Mouse (Mus musculus) ES-CJ7 (cell line): Measurements from ENCODE around the gene Ddx54.

ENCODE experiments used
- DNase-seq: peaks from one replicate; pipeline ENCODE4 v3.0.0; 2011; ENCODE audit warnings: low read depth, low spot score

Gene Ddx54

DNA sequence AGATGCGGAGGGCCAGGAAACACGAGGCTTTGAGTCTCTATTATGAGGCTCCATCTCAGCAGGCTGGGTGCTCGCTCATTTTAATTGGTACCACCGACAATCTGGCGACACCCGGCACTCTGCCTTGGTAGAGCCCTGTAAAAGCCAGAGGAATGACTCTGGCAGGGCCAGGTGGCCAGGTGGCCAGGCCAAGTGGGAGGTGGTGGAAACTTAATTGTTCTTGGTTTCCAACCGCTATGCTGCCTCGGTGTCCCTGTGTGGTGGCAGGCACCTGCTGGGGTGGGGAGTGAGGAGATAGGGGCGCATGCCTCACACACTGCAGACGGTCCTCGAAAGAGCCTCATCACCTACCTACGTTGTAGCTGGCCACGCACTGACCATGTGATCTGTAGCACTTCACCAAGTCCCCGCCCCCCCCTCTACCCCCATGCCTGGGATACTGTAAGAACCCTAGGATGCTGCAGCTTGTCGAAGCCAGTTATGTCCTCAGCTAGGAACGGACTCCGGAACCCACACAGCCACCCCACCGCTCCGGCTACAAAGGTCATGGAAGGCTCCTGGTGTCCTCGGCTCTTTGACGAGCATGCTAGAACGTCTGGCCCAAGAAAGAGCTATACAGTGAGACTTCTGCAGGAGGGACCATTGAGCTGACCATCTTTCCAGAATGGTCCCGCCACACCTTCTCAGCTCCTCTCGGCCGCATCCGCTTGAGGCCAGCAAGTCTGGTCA lies 32.5 kb upstream of the Ddx54 start:
- DNase-seq, result no peak

DNA sequence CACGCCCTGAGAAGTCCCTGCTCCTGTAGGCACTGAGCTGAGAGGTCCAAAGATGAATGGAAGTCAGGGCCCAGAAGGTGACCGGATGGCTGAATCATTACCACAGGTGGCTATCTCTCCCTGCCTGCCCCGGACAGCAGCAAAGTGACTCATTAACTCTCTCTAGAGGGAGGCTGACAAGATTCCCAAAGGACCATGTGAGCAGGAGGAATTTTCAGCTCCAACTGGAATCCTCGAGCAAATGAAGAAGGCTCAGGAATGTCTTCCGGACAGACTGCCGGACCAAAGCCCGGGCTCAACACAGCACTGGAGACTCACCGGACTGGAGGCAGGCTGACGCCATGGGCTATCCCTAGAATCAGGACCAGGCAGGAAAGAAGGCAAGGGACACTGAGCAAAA lies 30.5 kb upstream of the Ddx54 start:
- DNase-seq, result no peak

DNA sequence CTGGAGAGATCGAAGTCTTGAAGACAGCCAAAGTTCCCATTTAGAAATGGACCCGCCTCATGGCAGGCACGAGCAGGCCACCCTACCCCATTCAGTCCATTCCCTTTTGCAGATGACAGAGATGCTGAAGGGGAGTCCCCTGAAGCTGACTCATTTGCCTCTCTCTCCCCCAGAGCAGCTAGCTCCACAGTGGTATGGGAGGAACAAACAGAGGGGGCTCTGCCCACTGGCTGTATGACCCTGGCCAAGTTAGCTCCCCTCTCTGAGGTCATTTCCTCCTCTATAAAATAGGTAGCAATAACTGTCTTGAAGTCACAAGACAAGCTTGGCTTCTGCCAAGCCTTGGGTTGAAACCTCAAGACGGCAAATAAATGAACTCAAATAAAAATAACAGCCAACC lies 29.0 kb upstream of the Ddx54 start:
- no peak for DNase-seq

DNA sequence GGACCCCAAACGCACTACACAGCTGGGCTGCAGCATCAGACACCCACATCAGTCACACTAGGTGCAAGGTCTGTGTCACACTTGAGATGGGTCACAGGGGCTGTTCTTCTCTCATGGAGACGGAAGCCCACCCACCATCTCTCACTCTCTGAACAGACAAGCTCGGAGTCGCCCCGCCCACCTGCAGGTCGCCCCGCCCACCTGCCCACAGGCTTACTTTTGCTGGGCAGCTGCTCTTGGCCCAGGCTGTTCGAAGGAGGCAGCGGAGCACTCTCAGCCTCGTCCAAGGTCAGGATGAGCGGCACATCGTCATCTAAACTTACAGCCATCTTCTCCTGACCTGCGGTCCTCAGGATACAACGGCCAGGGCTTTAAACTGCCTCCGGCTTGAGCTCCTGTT lies 27.6 kb upstream of the Ddx54 start:
- DNase-seq, result no peak

DNA sequence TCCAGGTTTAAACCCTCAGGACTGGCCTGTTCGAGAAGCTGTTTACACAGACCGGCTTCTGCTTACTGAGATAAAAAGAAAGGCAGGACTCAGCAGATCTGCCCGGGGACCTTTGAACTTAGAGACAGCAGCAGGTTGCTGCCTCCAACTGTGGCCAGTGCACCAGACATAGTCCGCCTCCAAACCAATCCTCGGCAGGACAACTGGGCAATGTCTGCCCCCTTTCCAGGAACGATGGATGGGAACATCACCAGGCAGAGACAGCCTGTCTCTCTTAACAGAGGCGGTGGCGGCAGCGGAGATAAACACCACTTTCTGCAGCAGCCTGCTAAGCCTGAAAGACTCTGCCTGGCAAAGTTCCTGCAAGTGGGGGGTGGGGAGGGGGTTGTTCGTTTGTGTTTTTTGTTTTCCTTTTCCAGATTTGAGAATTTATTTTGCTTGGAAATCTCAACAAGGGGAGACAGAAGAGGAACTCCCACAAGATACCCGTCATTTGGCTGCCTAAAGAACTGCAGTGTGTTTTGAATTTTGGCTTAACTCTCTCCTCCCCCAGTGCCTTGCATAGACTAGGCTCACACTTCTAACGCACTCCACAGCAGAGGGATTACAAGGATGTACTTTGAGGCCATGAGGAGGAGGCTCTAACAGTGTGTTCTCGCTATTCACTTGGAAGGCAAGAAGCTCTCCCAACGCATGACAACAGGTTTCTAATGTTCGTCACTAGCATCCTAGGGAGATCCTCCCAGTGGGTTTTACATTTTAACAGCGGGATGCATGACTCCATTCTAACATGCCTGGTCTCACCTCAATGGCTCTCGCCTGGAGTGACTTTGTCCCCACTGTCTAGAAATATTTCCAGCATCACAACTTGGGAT lies 25.6 kb upstream of the Ddx54 start:
- DNase-seq, result no peak

DNA sequence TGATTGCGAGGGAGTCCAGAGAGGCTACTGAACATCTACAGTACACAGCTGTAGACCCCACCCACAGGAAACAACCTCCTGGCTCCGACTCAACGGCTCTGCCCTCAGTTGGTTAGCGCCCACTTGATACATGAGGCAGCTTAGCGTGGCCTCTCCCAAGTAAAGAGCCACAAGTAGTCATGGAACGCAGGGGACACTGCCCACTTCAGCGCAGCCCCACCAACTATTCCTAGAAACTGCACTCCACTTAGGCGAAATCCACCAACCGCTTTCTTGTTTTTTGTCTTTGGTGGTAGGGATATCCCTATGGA lies 25.0 kb upstream of the Ddx54 start:
- DNase-seq, result no peak

DNA sequence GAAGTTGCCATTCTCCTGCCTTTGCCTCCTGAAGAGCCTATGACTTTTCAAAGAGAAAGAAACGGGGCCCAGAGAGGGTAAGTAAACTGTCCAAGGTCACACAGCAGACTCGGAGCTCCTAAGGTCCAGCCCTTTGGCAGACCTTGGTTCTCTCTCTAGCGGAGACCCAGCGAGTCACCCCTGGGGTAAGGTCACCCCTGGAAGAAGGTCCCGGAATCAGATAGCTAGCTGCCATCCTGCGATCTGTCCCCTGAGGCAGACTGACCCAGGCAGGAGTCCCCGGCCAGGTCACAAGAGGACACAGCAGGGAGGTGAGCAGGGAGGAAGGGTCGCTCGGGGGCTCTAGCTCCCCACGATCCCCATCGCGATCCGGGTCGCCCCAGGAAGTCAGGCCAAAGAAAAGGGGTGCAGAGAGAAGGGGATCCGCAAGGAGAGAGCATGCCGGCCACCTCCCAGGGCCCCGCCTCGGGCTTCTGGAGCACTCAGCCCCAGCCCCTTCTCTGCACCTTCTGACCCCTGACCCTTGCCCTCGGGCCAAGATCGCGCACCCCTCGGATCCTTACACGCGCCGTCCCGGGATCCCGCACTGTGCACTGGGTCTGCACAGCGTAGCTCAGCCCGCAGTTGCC lies 24.5 kb upstream of the Ddx54 start:
- no peak for DNase-seq

DNA sequence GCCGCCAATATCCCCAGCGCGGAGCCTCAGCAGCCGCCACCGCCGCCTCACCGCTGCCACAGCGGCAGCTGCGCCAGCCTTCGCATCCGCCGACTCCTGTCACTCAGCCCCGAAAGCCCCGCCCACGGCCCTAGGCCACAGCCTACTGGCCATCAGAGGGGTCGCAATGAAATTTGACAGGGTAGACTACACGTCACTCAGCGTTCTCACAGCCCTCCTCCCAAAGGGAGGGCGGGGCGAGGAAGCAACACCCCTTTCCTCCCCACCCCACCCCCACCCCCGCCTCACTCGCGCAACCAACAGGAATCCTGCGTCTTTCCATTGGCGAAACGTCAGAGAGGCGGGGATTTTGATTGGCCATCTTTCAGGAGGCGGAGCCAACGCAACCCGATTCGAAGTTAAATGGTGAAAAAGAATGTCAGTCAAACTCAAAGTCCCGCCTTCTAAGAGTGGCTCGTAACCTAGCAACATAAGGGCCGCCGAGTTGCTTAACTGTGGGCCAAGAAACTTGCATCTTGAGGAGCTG lies 23.9 kb upstream of the Ddx54 start, which contains the start of the genes Tpcn1 and Iqcd:
TSS of gene Tpcn1 (minus strand) at position 105 of the 526 bp plus-strand sequence.
TSS of gene Iqcd (plus strand) at position 448 of the 526 bp plus-strand sequence.
- peak; percentile 99 for DNase-seq

DNA sequence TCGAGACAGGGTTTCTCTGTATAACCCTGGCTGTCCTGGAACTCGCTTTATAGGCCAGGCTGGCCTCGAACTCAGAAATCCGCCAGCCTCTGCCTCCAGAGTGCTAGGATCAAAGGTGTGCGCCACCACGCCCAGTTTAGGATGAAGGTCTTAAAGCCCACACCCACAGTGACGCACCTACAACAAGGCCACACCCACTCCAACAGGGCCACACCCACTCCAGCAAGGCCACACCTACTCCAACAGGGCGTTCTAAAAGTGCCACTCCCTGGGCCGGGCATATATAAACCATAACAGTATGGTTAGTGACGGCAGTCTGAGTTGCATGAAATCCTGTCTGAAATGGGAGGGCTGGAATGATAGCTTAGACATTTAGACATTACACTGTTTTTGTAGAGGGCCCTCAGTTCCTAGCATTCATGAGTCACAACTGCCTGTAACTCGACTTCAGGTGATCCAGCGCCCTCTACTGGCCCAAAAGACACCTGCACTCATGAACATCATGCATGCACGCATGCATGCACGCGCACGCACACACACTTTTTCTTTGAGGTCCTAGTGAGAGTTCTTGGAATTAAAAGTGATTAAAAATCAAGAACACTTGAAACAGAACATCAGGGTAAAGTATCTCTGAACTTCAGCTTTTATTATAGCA lies 22.1 kb upstream of the Ddx54 start:
- peak; percentile 94 for DNase-seq

DNA sequence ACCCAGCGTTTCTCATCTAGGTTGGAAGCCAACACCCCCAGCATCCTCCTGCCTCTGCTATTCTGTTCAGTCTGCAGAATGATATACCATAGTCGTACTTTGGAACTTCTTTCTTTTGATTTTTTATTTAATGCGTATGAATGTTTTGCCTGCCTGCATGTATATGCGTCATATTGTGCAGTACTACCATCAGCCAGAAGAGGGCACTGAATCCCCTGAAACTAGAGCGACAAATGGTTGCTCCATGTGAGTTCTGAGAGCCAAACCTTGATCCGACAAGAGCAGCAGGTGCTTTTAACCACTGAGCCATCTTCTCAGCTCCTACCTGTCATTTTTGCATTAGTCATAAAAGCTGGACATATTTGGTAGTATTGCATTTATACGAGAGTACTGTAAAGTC lies 20.4 kb upstream of the Ddx54 start:
- DNase-seq, result peak; percentile 80

DNA sequence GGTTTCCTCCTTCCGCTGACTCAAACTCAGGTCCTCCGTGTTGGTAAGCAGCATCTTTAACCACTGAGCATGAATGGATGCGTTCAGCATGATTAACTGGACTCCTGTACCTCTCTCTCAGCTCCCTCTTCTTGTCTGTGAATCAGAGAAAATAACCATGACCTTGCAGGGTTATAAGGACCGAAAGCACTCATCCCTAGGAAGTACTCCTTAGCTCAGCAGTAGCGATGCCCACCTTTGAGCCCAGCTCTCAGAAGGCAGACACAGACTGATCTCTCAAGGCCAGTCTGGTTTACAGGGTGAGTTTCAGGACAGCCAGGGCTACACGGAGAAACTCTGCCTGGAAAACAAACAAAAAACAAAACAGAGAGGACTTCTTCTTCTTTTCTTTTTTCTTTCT lies 18.1 kb upstream of the Ddx54 start:
- DNase-seq, result no peak

DNA sequence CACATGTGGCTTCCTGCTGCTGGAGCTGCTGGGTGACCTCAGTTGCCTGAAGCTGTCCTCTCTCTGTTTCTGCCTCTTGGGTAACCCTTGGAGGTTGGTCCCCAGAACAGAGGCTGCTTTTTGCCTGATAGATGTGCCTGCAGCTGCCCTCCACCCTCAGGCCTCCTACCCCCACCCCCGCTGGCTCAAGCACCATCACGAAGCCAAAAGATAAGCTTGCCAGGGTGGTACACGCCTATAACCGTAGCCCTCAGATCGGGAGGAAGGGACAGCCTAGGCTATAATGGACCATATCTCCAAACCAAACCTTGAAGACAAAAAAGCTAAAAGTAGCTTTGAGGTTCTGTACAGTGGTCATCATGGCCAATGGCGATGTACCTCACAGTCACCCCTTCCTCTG lies 12.9 kb upstream of the Ddx54 start:
- DNase-seq, result no peak

DNA sequence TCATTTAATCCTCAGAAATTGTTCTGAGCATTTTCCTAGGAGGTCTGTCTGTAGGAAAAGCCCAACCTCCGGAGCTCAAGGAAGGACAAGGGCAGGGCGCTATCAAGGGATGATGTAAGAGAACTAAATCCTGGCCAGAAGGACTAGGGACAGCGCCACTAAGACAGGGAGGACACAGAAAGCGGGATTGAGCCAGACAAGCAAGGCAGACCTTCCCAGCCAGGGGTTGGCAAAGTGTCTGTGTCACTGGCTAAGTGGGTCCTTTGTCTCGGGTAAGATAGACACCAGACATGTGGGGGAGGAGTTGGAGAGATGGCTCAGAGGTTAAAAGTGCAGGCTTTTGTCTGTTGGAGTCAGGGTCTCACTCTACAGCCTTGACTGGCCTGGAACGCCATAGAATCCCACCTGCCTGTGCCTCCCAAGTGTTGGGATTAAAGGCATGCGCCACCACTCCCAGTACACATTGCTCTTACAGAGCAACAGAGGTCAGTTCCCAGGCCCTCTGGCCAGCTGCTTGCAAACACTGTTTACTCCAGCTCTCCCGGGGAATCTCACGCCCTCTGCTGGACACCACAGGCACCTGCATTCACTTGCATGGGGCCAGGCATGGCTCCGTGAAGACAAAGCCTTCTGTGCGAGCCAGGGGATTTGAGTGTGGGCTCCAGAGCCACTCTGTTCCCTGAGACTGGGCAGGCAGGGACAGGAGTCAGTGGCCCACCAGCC lies 11.4 kb upstream of the Ddx54 start:
- peak; percentile 75 for DNase-seq

DNA sequence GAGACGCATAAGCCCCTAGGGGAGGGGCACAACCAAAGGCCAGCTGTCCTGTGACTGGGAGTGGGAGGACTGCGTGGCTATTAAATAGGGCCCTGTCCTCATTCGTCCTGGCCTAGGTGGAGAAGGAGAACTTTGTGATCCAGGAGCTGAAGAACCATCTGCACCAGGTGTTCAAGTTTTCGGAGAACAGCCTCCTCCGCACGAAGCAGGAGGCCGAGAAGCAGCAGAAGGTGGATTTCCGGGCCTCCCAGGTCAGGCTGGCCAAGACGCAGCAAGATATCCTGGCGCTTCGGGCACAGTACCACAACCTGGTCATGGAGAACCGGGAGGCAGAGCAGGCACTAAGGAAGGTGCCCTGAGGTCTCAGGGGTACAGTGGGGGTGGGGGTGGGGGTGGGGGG lies 10.3 kb upstream of the Ddx54 start:
- no peak for DNase-seq

DNA sequence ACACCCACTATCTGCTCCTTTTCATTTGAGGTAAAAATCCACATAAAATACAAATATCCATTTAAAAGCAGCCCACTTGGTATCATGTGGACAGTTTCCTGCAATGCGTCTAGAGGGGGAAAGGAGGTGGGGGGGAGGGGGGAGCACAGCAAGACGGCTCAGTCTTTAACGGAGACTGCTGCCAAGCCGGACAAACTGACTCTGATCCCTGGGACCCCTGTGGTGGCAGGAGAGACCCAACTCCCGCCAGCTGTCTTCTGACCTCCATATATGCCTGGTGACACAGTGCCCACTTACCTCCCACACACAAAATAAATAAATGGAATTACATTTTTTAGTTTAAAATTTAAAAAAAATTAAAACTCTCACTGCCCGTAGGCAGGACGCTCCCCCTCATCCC lies 9.0 kb upstream of the Ddx54 start:
- no peak for DNase-seq

DNA sequence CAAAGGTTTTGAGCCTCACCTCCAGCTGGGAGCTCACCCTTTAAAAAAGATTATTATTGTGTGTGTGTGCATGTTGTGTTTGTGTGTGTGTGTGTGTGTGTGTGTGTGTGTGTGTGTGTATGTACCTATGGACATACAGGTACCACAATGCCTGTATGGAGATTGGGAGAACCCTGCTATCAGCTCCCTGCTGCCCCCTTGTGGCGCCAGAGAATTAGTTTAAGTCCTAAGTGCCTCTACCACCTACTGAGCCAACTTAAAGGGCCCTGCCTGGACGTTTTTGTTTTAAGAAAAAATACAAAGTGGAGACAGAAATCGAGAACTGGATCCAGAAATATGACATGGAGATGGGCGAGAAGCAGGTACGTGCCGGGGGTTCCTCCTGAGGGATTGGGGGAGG lies 7.7 kb upstream of the Ddx54 start:
- DNase-seq, result peak; percentile 90

DNA sequence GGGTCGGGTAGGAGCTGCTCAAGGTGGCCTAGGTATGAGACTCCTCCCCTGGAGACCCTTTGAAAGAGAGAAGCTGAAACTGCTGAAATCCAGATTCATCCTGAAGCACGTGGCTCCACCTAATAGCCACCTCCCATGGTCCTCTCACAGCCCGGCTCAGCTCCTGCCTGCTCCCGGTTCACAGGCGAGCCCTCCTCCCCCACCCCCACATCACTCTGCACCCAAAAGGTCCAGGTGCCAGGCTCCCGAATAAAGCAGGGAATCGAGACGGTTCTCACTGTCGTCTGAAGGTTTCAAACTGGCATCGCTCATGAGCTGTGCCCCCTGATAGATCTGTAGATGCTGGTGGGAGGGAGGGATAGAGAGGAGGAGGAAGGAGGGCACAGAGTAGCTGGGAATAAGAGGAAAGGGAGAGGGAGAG lies 7.3 kb upstream of the Ddx54 start:
- peak; percentile 70 for DNase-seq

DNA sequence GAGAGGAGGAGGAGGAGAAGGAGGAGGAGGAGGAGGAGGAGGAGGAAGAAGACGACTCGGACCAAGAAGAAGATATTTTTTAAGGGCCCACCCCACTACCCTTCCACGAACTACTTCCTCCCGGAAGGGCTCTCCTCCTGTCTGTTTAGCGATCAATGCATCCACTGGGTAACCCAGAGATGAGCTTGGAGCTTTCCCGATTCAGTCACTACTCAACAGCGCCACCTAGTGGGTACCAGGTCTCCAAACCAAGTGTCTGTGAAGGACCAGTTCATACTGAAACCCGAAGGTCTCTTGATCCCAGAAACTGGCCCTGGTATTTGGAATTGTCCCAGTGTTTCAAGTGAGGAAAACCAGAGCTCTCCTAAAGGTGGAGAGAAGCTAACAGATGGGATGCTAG lies 6.9 kb upstream of the Ddx54 start:
- DNase-seq, result peak; percentile 97

DNA sequence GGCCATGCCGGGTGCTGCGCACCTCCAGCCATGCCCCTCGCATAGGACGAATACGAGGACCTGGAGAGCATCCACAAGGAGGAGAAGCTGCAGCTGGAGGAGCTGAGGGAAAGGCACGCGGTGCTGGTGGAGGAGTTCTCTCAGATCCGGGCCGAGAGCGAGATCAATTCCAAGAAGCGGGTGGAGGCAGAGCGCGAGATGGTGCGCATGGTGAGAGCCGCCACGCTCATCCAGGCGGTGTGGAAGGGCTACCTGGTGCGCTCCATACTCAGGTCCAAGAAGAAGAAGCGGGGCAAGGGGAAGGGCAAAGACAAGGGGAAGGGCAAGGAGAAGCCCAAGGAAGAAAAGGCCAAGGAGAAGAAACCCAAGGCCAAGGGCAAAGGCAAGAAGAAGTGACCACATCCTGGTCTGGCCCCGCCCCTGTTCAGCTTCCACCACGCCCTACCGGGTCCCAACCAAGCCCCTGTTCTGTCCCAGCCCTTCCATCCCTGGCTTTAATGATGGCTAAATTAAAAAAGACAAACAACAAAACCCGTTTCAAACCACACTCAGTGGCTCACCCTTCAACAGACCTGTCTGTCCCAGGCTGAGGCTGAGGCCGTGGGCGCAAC lies 5.8 kb upstream of the Ddx54 start:
- DNase-seq, result no peak

DNA sequence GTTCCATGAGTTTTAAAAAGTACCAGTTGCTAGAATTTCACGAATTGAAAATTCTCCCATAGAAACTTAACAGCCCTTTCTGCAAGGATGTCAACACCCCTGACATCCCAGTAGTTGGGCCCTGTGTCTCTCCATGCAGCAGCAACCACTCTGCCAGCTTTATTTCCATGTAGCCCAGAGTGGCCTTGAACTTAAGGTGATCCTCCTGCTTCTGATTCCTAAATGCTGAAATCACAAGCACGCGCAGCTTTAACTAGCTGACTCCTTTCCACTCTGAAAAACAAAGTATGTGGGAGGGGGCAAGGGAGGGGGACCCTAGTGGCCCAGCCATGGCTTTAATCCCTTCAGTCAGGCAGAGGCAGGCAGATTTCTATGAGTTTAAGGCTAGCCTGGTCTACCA lies 5.2 kb upstream of the Ddx54 start:
- DNase-seq, result peak; percentile 53
